Mouse (Mus musculus) embryonic fibroblast, embryonic 13.5 days (primary cell): Measurements from ENCODE around the gene Pqlc2. TPM values are rescaled to one million over a fixed set of nuclear protein-coding genes. Genes with fewer than 3 reads are reported as not detected.

Source experiments
- H3K27ac ChIP-seq: 2 replicates; pipeline ENCODE4 v1.5.1; 2012; ENCODE audit warnings: low read length, control low read depth, inconsistent platforms; ENCODE audit not compliant: insufficient read depth
- H3K4me1 ChIP-seq: 2 replicates; pipeline ENCODE4 v1.6.1; 2011; ENCODE audit warnings: low read length; ENCODE audit not compliant: control insufficient read depth, insufficient read depth
- H3K4me3 ChIP-seq: 2 replicates; pipeline ENCODE4 v1.5.1; 2011; ENCODE audit warnings: mild to moderate bottlenecking, control low read depth, low read length; ENCODE audit not compliant: insufficient read depth
- CTCF ChIP-seq: IDR thresholded peaks from 2 replicates; pipeline ENCODE4 v1.5.1; 2011; ENCODE audit warnings: mild to moderate bottlenecking, control low read depth, low read length, moderate library complexity, borderline replicate concordance; ENCODE audit not compliant: insufficient read depth
- POLR2A ChIP-seq: IDR thresholded peaks from 2 replicates; pipeline ENCODE4 v1.6.1; 2011; ENCODE audit warnings: low read depth, mild to moderate bottlenecking, control low read depth, low read length, moderate library complexity
- polyA plus RNA-seq: library from polyadenylated mRNA; stranded (reverse); fragments of >200 nt; gene quantifications from 2 replicates; pipeline ENCODE4 v1.2.4, GENCODE M21; 2011; ENCODE audit warnings: low read depth; ENCODE audit not compliant: missing spikeins, insufficient read length

Gene Pqlc2
- polyA plus RNA-seq, 1 experiment: 12.3 TPM

GRCm38 (mm10) chr4:139336822-139337483, 26.4 kb upstream of the Pqlc2 start:
- no peak for TF ChIP-seq POLR2A
- TF ChIP-seq CTCF: peak; percentile 77; the same call in 1 of the 2 replicates
- Histone ChIP-seq H3K4me3 (no peak overlapping the region), H3K27ac (no peak overlapping the region), H3K4me1 (no peaks in the 10 kb centered on the region)

GRCm38 (mm10) chr4:139335507-139335906, 25.0 kb upstream of the Pqlc2 start:
- no peaks in the 10 kb centered on the region for H3K4me1 ChIP-seq
- TF ChIP-seq POLR2A (no peak), CTCF (no peak)
- no peak overlapping the region for H3K4me3 ChIP-seq
- H3K27ac ChIP-seq: no peak overlapping the region

- Histone ChIP-seq H3K4me3 (no peak overlapping the region), H3K4me1 (no peaks in the 10 kb centered on the region), H3K27ac (no peak overlapping the region)
- TF ChIP-seq CTCF (no peak), POLR2A (no peak)
Observed at GRCm38 (mm10) chr4:139334631-139335295, 24.3 kb upstream of the Pqlc2 start.

GRCm38 (mm10) chr4:139330605-139331004, 20.1 kb upstream of the Pqlc2 start:
- H3K27ac ChIP-seq: no peak overlapping the region
- H3K4me3 ChIP-seq: no peak overlapping the region
- no peaks in the 10 kb centered on the region for H3K4me1 ChIP-seq
- peak; percentile 58; the same call in 1 of the 2 replicates for TF ChIP-seq CTCF
- no peak for TF ChIP-seq POLR2A

- Histone ChIP-seq H3K27ac (no peak overlapping the region), H3K4me1 (no peaks in the 10 kb centered on the region), H3K4me3 (no peak overlapping the region)
- TF ChIP-seq CTCF (no peak), POLR2A (no peak)
Observed at GRCm38 (mm10) chr4:139319740-139320139, 9.2 kb upstream of the Pqlc2 start.

- no peaks in the 10 kb centered on the region for H3K4me1 ChIP-seq
- no peak for TF ChIP-seq CTCF
- no peak for TF ChIP-seq POLR2A
- no peak overlapping the region for H3K27ac ChIP-seq
- no peak overlapping the region for H3K4me3 ChIP-seq
Observed at GRCm38 (mm10) chr4:139318449-139318848, 7.9 kb upstream of the Pqlc2 start.

- TF ChIP-seq POLR2A (no peak), CTCF (no peak)
- H3K27ac ChIP-seq: no peak overlapping the region
- H3K4me1 ChIP-seq: no peaks in the 10 kb centered on the region
- H3K4me3 ChIP-seq: no peak overlapping the region
Observed at GRCm38 (mm10) chr4:139312632-139313031, 2.1 kb upstream of the Pqlc2 start.

GRCm38 (mm10) chr4:139311707-139312106, 1.2 kb upstream of the Pqlc2 start:
- peak overlapping the region; percentile 57 for H3K4me3 ChIP-seq
- no peak overlapping the region for H3K27ac ChIP-seq
- H3K4me1 ChIP-seq: no peaks in the 10 kb centered on the region
- TF ChIP-seq POLR2A (no peak), CTCF (no peak)

- no peaks in the 10 kb centered on the region for H3K4me1 ChIP-seq
- TF ChIP-seq CTCF (no peak), POLR2A (no peak)
- H3K27ac ChIP-seq: no peak overlapping the region
- peak overlapping the region; percentile 57 for H3K4me3 ChIP-seq
Observed at GRCm38 (mm10) chr4:139310899-139311701, 592 bp upstream of the Pqlc2 start.
